Mouse (Mus musculus) C2C12 (cell line): ENCODE data around the gene Car2. TPM values are rescaled to one million over a fixed set of nuclear protein-coding genes. Genes with fewer than 3 reads are reported as not detected.

ENCODE experiments used
- H3K27me3 ChIP-seq: one replicate; pipeline ENCODE4 v1.6.1; 2011; ENCODE audit not compliant: control insufficient read depth, insufficient read depth, insufficient read length
- H3K36me3 ChIP-seq: one replicate; pipeline ENCODE4 v1.6.1; 2011; ENCODE audit not compliant: control insufficient read depth, insufficient read depth
- H3K4me3 ChIP-seq: one replicate; pipeline ENCODE4 v1.5.1; 2011; ENCODE audit warnings: mild to moderate bottlenecking, control low read depth; ENCODE audit not compliant: poor library complexity, insufficient read depth, severe bottlenecking
- H3K79me2 ChIP-seq: one replicate; pipeline ENCODE4 v1.6.1; 2011; ENCODE audit not compliant: control insufficient read depth, insufficient read depth
- H3K79me3 ChIP-seq: one replicate; pipeline ENCODE4 v1.6.1; 2011; ENCODE audit warnings: low read depth, control low read depth
- H3ac ChIP-seq: one replicate; pipeline ENCODE3; 2011; ENCODE audit warnings: low read depth; ENCODE audit not compliant: control insufficient read depth, insufficient read length
- CEBPB ChIP-seq: IDR thresholded peaks from one replicate; pipeline ENCODE4 v1.6.1; 2011; ENCODE audit warnings: low read depth, mild to moderate bottlenecking, control low read depth, moderate library complexity
- CTCF ChIP-seq: IDR thresholded peaks from one replicate; pipeline ENCODE4 v1.5.1; 2011; ENCODE audit not compliant: control insufficient read depth, insufficient read depth, insufficient read length
- FOSL1 ChIP-seq: IDR thresholded peaks from one replicate; pipeline ENCODE4 v1.8.0; 2011; ENCODE audit warnings: mild to moderate bottlenecking, low read length; ENCODE audit not compliant: poor library complexity, insufficient read depth, severe bottlenecking
- MAX ChIP-seq: IDR thresholded peaks from one replicate; pipeline ENCODE4 v1.6.1; 2011; ENCODE audit warnings: mild to moderate bottlenecking, control low read depth
- MYOD1 ChIP-seq: IDR thresholded peaks from one replicate; pipeline ENCODE4 v1.6.1; 2011; ENCODE audit warnings: low read depth; ENCODE audit not compliant: control insufficient read depth, insufficient read length
- MYOG ChIP-seq: IDR thresholded peaks from one replicate; pipeline ENCODE4 v1.6.1; 2011; ENCODE audit not compliant: control insufficient read depth, insufficient read length; ENCODE audit errors: extremely low read depth
- USF1 ChIP-seq: IDR thresholded peaks from one replicate; pipeline ENCODE4 v1.6.1; 2011; ENCODE audit warnings: low read depth, mild to moderate bottlenecking, control low read depth, moderate library complexity
- polyA plus RNA-seq: library from polyadenylated mRNA; unstranded; fragments of >200 nt; fragmentation: generic; extraction: Trizol; gene quantifications from one replicate; pipeline ENCODE4 v1.2.1, GENCODE M21; 2012; ENCODE audit warnings: missing spikeins

The Car2 gene
- polyA plus RNA-seq, 1 experiment: 1.4 TPM

DNA sequence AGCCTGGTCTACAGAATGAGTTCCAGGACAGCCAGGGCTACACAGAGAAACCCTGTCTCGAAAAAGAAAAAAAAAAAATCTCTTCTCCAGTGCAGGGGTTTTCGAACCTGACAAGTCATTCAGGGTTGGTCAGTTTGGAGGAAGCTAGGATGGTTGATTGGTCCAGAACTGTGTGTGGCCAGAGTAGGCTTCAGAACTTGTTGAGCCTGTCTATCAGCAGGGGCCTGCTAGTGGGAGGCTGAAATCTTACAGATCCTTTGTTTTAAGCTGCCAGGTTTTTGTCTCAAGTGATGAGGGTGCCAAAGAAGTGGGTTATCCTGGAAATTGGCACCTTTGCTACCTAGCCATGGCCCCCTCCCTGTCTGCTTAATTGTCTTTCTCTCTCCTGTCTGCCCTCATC is 3.0 kb downstream of the Car2 start:
- TF ChIP-seq MAX: no peak
- TF ChIP-seq CEBPB: no peak
- no peak for TF ChIP-seq MYOG
- TF ChIP-seq MYOD1: no peak
- TF ChIP-seq FOSL1: no peak
- TF ChIP-seq USF1: no peak
- TF ChIP-seq CTCF: no peak

DNA sequence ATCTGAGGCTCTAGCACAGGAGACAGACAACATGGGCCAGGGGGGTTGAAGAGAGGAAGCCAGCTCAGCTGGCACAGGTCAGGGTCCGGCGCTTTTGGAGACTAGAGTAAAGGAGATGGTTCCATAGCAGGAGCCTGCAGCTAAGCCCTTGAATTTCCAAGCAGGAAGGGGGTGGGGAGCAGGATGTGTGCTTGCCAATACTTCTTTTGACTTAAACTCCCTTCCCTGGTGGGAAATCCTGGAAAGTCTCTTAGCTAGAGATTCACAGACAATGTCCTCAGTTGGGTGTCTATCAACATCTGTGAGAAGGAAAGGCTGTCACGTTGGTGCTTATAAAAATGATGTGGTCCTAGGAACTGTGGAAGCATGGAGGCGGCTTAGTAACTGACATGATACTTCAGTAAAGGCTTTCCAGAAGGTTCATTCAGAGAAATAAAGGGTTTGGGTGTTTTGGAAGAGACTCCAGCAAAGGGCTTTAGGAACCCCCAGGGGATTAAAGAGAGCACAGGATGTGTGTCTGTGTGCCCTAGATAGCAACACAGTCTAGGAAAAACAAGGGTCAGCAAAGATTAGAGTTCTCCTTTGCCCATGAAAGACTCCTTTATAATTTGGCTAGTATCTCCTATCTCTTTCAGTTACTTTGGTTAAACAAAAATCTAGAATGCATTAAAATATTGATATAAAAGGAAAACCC is 3.8 kb downstream of the Car2 start:
- Histone ChIP-seq H3K79me3 (no peaks in the 10 kb centered on the region), H3K36me3 (no peaks in the 10 kb centered on the region), H3K79me2 (no peaks in the 10 kb centered on the region), H3K27me3 (no peaks in the 10 kb centered on the region), H3ac (no peak overlapping the region), H3K4me3 (no peak overlapping the region)
- TF ChIP-seq CEBPB: no peak
- TF ChIP-seq FOSL1: no peak
- no peak for TF ChIP-seq CTCF

More for the DNA sequence above, 3.0 kb downstream of the Car2 start:
- Histone ChIP-seq H3K79me2 (no peaks in the 10 kb centered on the region), H3K36me3 (no peaks in the 10 kb centered on the region), H3K27me3 (no peaks in the 10 kb centered on the region), H3K79me3 (no peaks in the 10 kb centered on the region), H3K4me3 (no peak overlapping the region), H3ac (no peak overlapping the region)

DNA sequence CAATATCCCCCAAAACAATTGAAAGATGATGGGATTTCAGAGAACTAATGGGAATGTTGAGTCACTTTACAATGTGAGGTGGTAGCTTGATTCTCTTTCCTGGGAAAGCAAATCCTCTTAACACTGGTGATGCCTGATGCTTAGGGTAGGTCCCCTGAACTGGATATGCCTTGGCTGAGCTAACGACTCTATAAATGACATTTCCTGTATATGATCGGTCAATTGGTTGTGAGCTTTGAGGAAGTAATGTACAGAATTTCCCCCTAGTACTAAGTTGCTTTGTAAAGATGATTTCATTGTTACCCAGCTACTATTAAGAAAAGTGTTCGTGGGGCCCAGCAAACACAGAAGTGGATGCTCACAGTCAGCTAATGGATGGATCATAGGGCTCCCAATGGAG is 6.9 kb downstream of the Car2 start:
- H3K79me2 ChIP-seq: no peaks in the 10 kb centered on the region
- TF ChIP-seq MYOG: no peak
- TF ChIP-seq CEBPB: no peak
- TF ChIP-seq MAX: no peak
- TF ChIP-seq FOSL1: no peak
- TF ChIP-seq MYOD1: no peak
- no peak for TF ChIP-seq USF1
- TF ChIP-seq CTCF: no peak
- H3ac ChIP-seq: no peak overlapping the region
- no peaks in the 10 kb centered on the region for H3K27me3 ChIP-seq
- H3K36me3 ChIP-seq: no peaks in the 10 kb centered on the region
- no peaks in the 10 kb centered on the region for H3K79me3 ChIP-seq
- no peak overlapping the region for H3K4me3 ChIP-seq

DNA sequence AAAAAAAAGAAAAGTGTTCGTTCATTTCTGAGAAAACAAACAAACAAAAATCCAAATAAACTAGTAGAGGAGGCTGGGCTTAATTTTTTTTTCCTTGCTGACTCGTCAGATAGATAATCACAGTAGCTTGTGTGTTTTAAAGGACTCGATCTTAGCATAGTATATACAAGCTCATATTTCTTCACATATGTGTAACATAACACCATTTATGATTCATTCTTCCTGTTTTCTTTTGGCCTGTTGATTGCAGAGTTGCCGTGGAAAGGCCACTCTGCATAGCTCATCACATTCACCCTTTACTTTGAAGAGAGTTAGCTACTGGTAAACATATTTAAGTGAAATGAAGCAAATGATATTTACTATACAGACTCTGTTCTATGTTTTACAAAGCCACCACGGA is 7.6 kb downstream of the Car2 start:
- H3K4me3 ChIP-seq: no peak overlapping the region
- no peaks in the 10 kb centered on the region for H3K79me2 ChIP-seq
- H3K79me3 ChIP-seq: no peaks in the 10 kb centered on the region
- H3K27me3 ChIP-seq: no peaks in the 10 kb centered on the region
- TF ChIP-seq CEBPB (no peak), MYOD1 (no peak), MAX (no peak), FOSL1 (no peak), MYOG (no peak), USF1 (no peak), CTCF (no peak)
- H3K36me3 ChIP-seq: no peaks in the 10 kb centered on the region
- H3ac ChIP-seq: no peak overlapping the region

DNA sequence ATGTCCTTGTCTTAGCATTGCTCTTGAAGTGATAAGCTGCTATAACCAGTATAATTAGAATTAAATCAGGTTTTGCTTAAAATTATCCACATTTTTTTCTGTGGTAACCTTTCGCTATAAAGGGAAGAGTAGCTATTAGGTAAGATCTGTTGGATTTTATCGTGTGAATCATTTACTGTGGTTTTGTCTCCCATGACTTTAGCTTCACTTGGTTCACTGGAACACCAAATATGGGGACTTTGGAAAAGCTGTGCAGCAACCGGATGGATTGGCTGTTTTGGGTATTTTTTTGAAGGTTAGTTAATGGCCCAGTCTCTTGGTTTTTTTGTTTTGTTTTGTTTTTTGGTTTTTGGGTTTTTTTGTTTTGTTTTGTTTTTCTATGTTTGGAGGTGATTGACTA is 9.3 kb downstream of the Car2 start:
- Histone ChIP-seq H3K79me2 (no peaks in the 10 kb centered on the region), H3K36me3 (no peaks in the 10 kb centered on the region), H3K4me3 (no peak overlapping the region), H3K79me3 (no peaks in the 10 kb centered on the region), H3ac (no peak overlapping the region), H3K27me3 (no peaks in the 10 kb centered on the region)
- TF ChIP-seq MYOD1: no peak
- no peak for TF ChIP-seq CTCF
- TF ChIP-seq USF1: no peak
- TF ChIP-seq FOSL1: no peak
- no peak for TF ChIP-seq MYOG
- TF ChIP-seq MAX: no peak
- TF ChIP-seq CEBPB: no peak

DNA sequence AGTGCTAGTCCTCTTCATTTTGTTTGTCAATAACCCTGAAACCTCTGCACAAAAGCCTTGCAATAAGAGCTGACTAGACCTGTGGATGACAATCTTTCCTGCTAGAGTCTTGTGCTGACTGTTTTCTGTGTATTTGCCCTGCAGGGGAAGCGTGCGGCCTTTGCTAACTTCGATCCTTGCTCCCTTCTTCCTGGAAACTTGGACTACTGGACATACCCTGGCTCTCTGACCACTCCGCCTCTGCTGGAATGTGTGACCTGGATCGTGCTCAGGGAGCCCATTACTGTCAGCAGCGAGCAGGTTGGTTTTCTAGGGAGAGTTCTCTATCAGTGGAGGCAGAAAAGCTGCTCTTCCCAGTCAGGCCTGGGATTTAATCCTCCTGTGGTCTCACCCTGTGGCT is 11.7 kb downstream of the Car2 start:
- H3K79me2 ChIP-seq: no peaks in the 10 kb centered on the region
- H3ac ChIP-seq: no peak overlapping the region
- no peak overlapping the region for H3K4me3 ChIP-seq
- H3K79me3 ChIP-seq: no peaks in the 10 kb centered on the region
- H3K27me3 ChIP-seq: no peaks in the 10 kb centered on the region
- TF ChIP-seq MYOG (no peak), USF1 (no peak), CTCF (no peak), CEBPB (no peak), MYOD1 (no peak), MAX (no peak), FOSL1 (no peak)
- no peaks in the 10 kb centered on the region for H3K36me3 ChIP-seq
